Mouse (Mus musculus) adrenal gland (tissue): Measurements from ENCODE around the gene Fam102a.

Source experiments
- intact Hi-C: fragments of 180-260 bp; cut with DNase I; formaldehyde crosslinking; loops from one replicate; pipeline ENCODE4 v1.15.1; 2025

Fam102a gene

DNA sequence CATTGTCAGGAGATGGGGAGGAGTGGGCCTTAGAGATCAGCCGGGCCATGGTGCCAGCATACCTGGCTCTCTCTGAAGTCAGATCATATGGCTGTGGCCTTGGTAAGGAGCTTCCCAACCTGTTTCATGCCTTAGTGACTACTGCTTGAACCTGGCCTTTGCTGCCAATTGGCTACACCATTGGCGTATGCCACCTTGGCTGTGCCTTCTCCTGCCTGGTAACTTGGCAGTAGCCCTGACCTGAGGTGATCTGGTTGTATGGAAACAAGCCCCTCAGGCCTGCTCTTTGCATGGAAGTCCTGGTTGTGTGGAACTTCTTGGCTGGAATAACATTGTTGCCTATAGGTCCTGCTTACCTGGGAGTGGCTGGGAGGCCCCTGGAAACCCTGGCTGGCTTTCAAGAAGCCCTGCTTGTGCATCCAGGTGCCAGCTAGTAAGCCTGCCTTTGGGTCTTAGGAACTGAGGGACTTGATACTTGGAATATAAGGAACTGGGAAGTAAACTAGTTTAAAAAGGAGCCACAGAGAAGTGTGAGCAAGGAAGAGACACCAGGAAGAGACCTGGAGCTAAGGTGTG is 6.3 kb downstream of the Fam102a start:
- intact Hi-C loops, result no loop called here

DNA sequence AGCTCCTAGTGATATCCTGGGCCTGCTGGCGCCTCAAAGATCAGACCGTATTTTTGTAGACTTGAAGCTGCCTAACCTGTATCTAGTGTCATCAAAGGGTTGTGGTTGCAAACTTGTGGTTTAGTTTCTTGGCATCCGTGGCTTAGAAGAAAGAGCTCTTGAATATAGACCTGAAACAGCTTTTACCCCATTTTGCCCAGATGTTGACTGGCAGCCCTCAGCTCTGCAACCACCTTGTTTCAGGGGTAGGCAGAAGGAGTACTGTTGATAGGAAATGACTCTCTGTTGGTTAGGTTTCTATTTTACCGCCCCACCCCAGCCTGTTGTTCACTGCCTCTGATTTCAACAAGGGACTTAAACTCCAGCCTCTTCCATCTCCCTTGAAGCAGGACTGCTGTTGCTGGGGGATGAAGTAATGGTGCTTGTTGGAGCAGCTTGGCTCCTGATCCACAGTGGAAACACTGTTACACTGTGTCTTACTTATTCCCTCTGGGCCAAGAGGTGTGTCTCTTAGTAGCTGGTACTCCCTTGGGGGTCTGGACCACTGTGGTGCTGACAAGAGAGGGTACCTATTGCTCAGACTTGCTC is 6.9 kb downstream of the Fam102a start:
- intact Hi-C loops, result no loop called here

- intact Hi-C loops, result no loop called here
These were observed 7.9 kb downstream of the Fam102a start for GRCm38 (mm10) chr2:32543031-32543449.

GRCm38 (mm10) chr2:32546951-32547350 is 11.8 kb downstream of the Fam102a start:
- intact Hi-C loops, result no loop called here

DNA sequence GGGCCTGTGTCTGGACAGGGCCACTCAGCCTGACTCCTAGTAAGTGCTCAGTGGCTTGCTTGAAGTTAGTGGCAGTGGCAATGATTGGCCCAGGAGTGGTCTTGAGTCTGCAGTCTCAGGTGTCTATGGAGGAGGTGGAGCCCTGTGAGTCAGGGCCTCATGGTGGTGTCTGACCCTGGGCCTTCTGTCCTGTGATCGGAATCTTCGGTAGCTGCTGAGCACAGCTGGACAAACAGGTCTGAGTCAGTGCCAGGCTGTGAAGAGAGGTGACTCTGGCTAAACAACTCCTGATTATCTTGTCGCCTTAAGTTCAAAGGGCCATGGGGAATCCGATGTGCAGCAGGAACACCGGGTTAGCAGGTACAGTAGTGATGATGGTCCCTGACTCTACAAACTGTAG is 12.2 kb downstream of the Fam102a start:
- intact Hi-C loops, result no loop called here

- intact Hi-C loops, result no loop called here
These were observed 13.0 kb downstream of the Fam102a start for GRCm38 (mm10) chr2:32547964-32548739.

GRCm38 (mm10) chr2:32549171-32549570 is 14.0 kb downstream of the Fam102a start:
- intact Hi-C loops, result no loop called here

- intact Hi-C loops, result loop anchor here (5.0 kb wide), 1 partner anchor 52 kb away; no protein-coding TSS in a partner anchor
These were observed 14.6 kb downstream of the Fam102a start for GRCm38 (mm10) chr2:32549764-32550163.

DNA sequence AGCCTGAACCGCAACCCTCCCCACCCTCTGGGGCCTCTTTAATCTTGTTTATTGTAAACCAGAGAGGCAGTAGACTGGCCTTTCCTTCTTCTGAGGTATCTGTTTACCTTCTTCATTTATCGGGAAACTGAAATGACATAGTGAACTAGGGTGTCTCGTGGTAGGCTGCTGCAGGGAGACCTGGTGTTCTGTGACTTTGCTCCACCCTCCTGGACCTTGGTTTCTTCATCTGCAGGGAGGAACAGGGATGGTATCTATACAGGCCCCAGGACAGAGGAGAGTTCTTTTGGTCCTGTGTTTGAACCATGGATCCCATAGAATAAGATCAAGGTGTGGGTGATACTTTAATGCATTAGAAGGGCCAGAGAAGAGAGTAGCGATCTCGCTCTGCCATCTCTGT is 16.1 kb downstream of the Fam102a start:
- intact Hi-C loops, result loop anchor here (5.0 kb wide), 1 partner anchor 54 kb away; no protein-coding TSS in a partner anchor

DNA sequence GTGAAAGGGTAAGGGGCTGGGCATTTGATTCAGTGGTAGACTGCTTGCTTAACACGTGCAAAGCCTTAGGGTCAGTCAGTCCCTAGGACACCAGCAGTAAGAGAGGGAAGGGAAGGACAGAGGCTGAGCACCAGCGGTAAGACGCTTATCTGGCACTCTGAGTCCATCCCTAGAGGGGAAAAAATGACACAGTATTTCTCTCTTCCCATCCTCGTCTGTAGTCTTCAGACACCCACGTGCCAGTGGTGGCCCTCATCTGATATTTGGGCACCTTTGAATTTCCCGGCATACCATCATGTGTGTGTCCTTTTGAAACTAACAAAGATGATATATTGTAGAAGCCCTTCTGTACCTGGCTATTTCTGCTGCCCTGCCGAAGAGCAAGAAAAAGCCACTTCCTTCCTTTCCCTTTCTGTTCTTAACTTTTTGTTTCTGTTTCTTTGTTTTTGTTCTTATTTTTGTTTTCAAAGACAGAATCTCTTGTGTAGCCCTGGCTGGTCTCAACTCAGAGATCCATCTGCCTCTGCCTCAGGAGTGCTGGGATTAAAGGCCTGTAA is 18.5 kb downstream of the Fam102a start:
- intact Hi-C loops, result loop anchor here (5.0 kb wide), 1 partner anchor 56 kb away; no protein-coding TSS in a partner anchor

- intact Hi-C loops, result no loop called here
These were observed 20.4 kb downstream of the Fam102a start for GRCm38 (mm10) chr2:32555484-32555883.

DNA sequence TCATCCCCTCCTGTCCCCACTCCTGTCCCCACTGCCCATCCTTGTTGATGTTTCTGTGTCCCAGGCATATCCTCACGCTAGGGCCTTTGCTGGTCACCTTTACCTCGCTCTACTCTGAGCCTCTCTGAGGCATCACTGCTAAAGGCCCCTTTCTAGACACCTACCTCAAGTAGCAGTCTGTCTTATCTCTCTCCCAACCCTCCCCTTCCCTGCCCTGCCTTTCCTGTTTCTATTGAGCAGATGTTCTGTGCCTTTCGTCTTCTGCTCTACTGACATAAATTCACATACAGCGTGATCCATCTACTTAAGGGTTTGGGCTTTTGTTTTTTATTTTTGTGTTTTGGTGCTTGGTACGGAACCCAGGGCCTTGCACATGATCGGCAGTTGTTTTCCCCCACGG is 20.9 kb downstream of the Fam102a start:
- intact Hi-C loops, result no loop called here

DNA sequence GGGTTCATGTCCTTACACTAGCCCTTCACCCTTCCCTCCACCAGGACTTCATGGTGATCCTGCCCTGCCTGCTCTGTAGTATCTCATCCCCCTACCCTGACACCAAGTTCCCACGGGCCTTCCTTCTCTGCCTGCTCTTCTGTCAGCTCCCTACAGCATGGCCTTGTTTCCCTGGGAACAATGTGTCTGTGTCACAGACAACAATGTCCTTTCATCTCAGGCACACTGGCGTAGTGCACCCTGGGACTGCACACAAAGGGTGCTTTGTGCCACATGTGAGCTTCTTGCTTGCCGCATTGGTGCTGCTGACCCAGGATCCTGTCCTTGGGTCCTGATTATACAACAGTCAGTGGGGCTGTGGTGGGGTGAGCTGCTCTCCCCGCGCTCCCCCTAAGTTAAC is 24.4 kb downstream of the Fam102a start:
- intact Hi-C loops, result no loop called here

DNA sequence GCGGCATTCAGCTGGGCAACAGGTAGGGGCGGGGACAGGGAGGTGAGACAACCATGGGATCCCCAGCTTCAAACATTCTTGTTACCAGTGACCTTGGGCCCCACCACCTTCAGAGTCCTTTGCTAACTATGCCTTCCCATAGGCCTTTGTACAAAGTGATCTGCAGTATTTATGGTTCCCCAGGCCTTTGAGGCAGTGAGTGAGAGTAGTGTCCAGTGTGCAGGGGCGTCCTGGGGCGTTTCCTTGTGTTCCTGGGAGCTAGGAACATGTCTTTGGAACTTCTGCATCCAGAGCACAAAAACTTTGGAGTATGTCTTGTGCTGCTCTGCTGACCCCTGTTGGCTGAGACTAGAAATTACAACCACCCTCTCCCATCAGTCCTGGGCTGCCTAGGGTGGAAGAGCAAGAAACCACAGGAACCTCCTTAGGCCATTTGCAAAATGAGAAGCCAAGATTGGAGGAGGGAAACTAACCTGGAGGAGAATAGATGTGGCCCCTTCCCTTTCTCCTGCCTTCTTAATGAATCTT is 31.5 kb downstream of the Fam102a start:
- intact Hi-C loops, result loop anchor here (1.0 to 5.0 kb wide), 2 partner anchors 78 to 164 kb away; no protein-coding TSS in a partner anchor

DNA sequence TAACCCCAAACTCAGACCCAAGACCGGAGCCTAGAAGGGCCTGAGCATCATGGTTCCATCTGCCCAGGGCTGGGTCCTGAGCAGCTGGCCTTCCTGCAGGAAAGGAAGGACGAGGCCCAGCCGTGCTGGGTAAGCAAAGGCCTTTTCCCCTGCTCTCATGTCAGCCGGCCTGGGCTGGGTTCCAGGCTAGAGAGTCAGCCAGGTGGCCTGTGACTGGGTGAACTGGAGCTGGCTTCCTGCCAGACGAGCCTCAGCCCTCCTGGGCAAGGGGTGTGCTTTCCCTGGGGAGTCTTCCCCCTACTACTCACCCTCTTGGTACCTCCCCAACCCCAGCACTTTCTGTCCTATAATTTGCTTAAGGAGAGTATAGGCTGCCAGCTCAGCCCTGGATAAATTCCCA is 33.0 kb downstream of the Fam102a start:
- intact Hi-C loops, result loop anchor here (5.0 kb wide), 1 partner anchor 166 kb away; no protein-coding TSS in a partner anchor

DNA sequence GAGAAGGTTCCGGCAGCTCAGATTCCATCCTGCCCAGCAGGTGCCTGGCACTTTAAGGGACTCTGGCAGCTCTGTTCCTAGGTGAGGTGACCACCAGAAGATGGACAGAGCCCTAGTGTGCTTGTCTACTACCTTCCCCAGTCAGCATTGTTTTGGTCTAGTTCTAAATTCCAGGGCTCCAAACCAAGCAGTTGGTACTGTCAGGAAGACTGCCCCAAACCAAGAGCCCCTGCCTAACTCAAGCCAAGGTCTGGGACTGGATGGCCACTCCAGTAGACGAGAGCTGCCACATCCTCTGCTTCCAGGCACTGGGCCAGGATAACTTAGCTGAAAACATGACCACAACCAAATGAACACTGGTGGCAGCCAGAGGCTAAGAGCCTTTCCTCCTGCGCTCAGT is 33.8 kb downstream of the Fam102a start:
- intact Hi-C loops, result loop anchor here (5.0 kb wide), 1 partner anchor 167 kb away; no protein-coding TSS in a partner anchor

- intact Hi-C loops, result no loop called here
These were observed 35.8 kb downstream of the Fam102a start, which contains the start of gene Dpm2 for GRCm38 (mm10) chr2:32570698-32571494. Gene Dpm2, plus strand, starts transcription at chr2:32570858.

DNA sequence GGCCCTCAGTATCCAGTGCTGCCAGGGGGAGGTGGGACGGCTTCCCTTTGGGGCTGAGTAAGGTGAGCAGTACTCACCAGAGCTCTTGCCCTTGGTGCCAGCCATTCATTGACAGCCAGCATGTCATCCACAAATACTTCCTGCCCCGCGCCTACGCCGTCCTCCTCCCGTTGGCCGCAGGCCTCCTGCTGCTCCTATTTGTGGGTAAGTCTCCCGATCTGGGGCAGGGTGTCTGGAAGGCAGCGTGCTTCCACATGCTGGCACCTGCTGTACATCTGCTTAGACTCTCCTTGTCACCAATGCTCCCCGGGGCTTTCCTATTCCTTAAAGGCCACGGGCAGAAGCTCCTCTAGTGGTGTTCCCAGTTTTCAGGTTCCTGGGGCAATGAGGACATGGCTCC is 37.1 kb downstream of the Fam102a start:
- intact Hi-C loops, result no loop called here

GRCm38 (mm10) chr2:32574497-32574896 is 39.4 kb downstream of the Fam102a start, which contains the start of gene Pip5kl1:
Gene Pip5kl1, plus strand, starts transcription at chr2:32574797.
- intact Hi-C loops, result no loop called here

DNA sequence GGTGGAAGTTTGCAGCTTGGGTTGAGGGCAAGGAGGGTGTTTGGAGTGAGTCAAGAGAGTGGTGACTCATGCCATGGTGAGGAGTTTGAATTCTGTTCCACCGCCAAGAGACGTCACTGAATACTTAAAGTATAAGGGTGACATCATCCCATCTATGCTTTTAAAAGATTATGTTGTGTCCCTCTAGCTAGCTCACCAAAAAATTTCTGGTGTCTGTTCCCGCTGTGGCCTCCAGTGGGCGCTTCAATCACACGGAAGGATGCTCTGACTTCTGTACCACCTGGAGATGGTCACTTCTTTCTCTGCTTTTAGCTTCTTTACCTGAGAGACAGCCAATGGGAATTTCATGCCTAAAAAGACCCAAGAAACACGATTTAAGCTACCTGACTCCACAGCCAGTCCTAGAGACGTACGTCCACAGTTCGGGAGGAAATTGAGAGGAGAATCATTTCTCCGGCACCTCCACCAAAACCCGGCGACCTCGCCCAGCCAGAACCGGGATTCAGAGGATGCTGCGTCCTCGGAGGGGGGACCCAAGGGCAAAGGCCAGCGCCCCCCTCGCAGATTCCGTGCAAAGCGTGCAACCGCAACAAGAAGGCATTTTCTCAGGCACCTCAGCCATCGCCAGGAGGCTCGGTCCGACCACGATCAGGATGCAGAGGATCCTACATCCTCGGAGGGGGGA is 39.9 kb downstream of the Fam102a start:
- intact Hi-C loops, result loop anchor here (5.0 kb wide), 1 partner anchor 37 kb away; no protein-coding TSS in a partner anchor
